Mouse (Mus musculus) midbrain, embryonic 10.5 days (tissue): ENCODE measurements around the gene Trim12c. TPM values are rescaled to one million over a fixed set of nuclear protein-coding genes. Genes with fewer than 3 reads are reported as not detected.
A peak's percentile ranks its signal among the peaks of the same experiment; 100 is the strongest.
"Not testable (repeated sequence)": the region's sequence is repeated elsewhere in the genome, so short reads cannot be mapped to it uniquely, and the experiment has no call there.

Experiments used
- DNase-seq: peaks from one replicate; pipeline ENCODE4 v3.0.0-alpha.2; 2017; ENCODE audit warnings: low spot score
- H3K27ac ChIP-seq: fragments of 300-500 bp; sonication (generic); replicated peaks from 2 replicates; pipeline ENCODE4 v1.5.1; 2016; ENCODE audit warnings: mild to moderate bottlenecking
- H3K27me3 ChIP-seq: fragments of 300-500 bp; sonication (generic); 2 replicates; pipeline ENCODE4 v1.6.1; 2016; ENCODE audit warnings: low read depth, mild to moderate bottlenecking; ENCODE audit not compliant: poor library complexity, severe bottlenecking
- H3K36me3 ChIP-seq: fragments of 300-500 bp; sonication (generic); 2 replicates; pipeline ENCODE4 v1.6.1; 2016; ENCODE audit warnings: mild to moderate bottlenecking, moderate library complexity
- H3K4me1 ChIP-seq: fragments of 300-500 bp; sonication (generic); 2 replicates; pipeline ENCODE4 v1.6.1; 2016
- H3K4me3 ChIP-seq: fragments of 300-500 bp; sonication (generic); 2 replicates; pipeline ENCODE4 v1.5.1; 2016; ENCODE audit warnings: mild to moderate bottlenecking, moderate library complexity
- H3K9me3 ChIP-seq: fragments of 300-500 bp; sonication (generic); replicated peaks from 2 replicates; pipeline ENCODE4 v1.6.1; 2016; ENCODE audit warnings: mild to moderate bottlenecking
- WGBS: fragments of 180-500 bp; shearing (Covaris S2); methylation state at CpG from one replicate; pipeline ENCODE4 v1.1.7; 2016; 5-methylcytosine and 5-hydroxymethylcytosine counted together
- polyA plus RNA-seq: library from polyadenylated mRNA; unstranded; fragments of >200 nt; fragmentation: Nextera tagmentation; extraction: Ambion mirVana; gene quantifications from 2 replicates; pipeline ENCODE4 v1.2.1, GENCODE M21; 2016

Trim12c gene
- polyA plus RNA-seq = 0.41 and 0.46 TPM in 2 replicates

- Histone ChIP-seq H3K9me3 (no peaks in the 10 kb centered on the region), H3K27me3 (no peaks in the 10 kb centered on the region), H3K27ac (peak within 1 kb of the TSS; percentile 55; the same call in 1 of the 2 replicates), H3K4me1 (peaks cover 10% of the 10 kb centered on the region; the same call in 1 of the 2 replicates), H3K4me3 (peak within 1 kb of the TSS; percentile 47), H3K36me3 (no peaks in the 10 kb centered on the region)
- WGBS = 8% methylated on average over 14 of the region's 14 CpGs
- DNase-seq = peak; percentile 48
Measured at GRCm38 (mm10) chr7:104352717-104353599, at the start of gene Trim12c. Trim12c (minus strand) TSS chr7:104353362.

GRCm38 (mm10) chr7:104401140-104401539 lies 48.0 kb upstream of the Trim12c start:
- no peak overlapping the region for H3K27ac ChIP-seq
- no peaks in the 10 kb centered on the region for H3K36me3 ChIP-seq
- H3K27me3 ChIP-seq = no peaks in the 10 kb centered on the region
- no peaks in the 10 kb centered on the region for H3K4me1 ChIP-seq
- H3K4me3 ChIP-seq = no peak overlapping the region
- DNase-seq = no peak
- H3K9me3 ChIP-seq = no peaks in the 10 kb centered on the region

- DNase-seq = no peak
- WGBS = 75% methylated on average over 1 of the region's 1 CpGs
- Histone ChIP-seq H3K27me3 (no peaks in the 10 kb centered on the region), H3K9me3 (no peaks in the 10 kb centered on the region), H3K4me3 (no peak within 1 kb of the TSS), H3K36me3 (no peaks in the 10 kb centered on the region), H3K27ac (no peak within 1 kb of the TSS), H3K4me1 (no peaks in the 10 kb centered on the region)
Measured at GRCm38 (mm10) chr7:104400698-104401097, 47.5 kb upstream of the Trim12c start, which contains the start of gene Trim30c. Trim30c (minus strand) TSS chr7:104400837.

- no peak overlapping the region for H3K27ac ChIP-seq
- DNase-seq = no peak
- H3K4me1 ChIP-seq = no peaks in the 10 kb centered on the region
- no peaks in the 10 kb centered on the region for H3K9me3 ChIP-seq
- H3K4me3 ChIP-seq = no peak overlapping the region
- no peaks in the 10 kb centered on the region for H3K27me3 ChIP-seq
- 92% methylated on average over 1 of the region's 1 CpGs for WGBS
- H3K36me3 ChIP-seq = no peaks in the 10 kb centered on the region
Measured at GRCm38 (mm10) chr7:104398492-104398891, 45.3 kb upstream of the Trim12c start.

GRCm38 (mm10) chr7:104369736-104370414 lies 16.7 kb upstream of the Trim12c start, which contains the start of gene Trim30b:
Trim30b (minus strand) TSS chr7:104369884.
- H3K4me3 ChIP-seq = no peak within 1 kb of the TSS
- no peaks in the 10 kb centered on the region for H3K27me3 ChIP-seq
- H3K9me3 ChIP-seq = no peaks in the 10 kb centered on the region
- H3K27ac ChIP-seq = no peak within 1 kb of the TSS
- WGBS = 80% methylated on average over 1 of the region's 1 CpGs
- no peak for DNase-seq
- H3K36me3 ChIP-seq = no peaks in the 10 kb centered on the region
- H3K4me1 ChIP-seq = no peaks in the 10 kb centered on the region

- H3K27me3 ChIP-seq = no peaks in the 10 kb centered on the region
- no peak for DNase-seq
- H3K9me3 ChIP-seq = no peaks in the 10 kb centered on the region
- no peak overlapping the region for H3K27ac ChIP-seq
- no peak overlapping the region for H3K4me3 ChIP-seq
- H3K36me3 ChIP-seq = no peaks in the 10 kb centered on the region
- no peaks in the 10 kb centered on the region for H3K4me1 ChIP-seq
Measured at GRCm38 (mm10) chr7:104366339-104366738, 13.2 kb upstream of the Trim12c start.

GRCm38 (mm10) chr7:104353600-104353967 lies 422 bp upstream of the Trim12c start:
- Histone ChIP-seq H3K36me3 (no peaks in the 10 kb centered on the region), H3K4me3 (peak overlapping the region; percentile 47; the same call in 1 of the 2 replicates)

GRCm38 (mm10) chr7:104348043-104348442 lies 5.1 kb downstream of the Trim12c start:
- WGBS = 88% methylated on average over 4 of the region's 4 CpGs
- not testable (repeated sequence) for H3K36me3 ChIP-seq, DNase-seq, H3K9me3 ChIP-seq, H3K4me1 ChIP-seq, H3K27ac ChIP-seq, H3K4me3 ChIP-seq, H3K27me3 ChIP-seq

More at GRCm38 (mm10) chr7:104353600-104353967, 422 bp upstream of the Trim12c start:
- DNase-seq = no peak
- no peaks in the 10 kb centered on the region for H3K27me3 ChIP-seq
- no peak overlapping the region for H3K27ac ChIP-seq
- WGBS = 74% methylated on average over 2 of the region's 2 CpGs
- H3K9me3 ChIP-seq = no peaks in the 10 kb centered on the region
- peaks cover 10% of the 10 kb centered on the region; the same call in 1 of the 2 replicates for H3K4me1 ChIP-seq

- H3K36me3 ChIP-seq, H3K27ac ChIP-seq: not testable (repeated sequence)
- WGBS = 89% methylated on average over 4 of the region's 4 CpGs
Measured at GRCm38 (mm10) chr7:104340744-104341143, 12.4 kb downstream of the Trim12c start.

GRCm38 (mm10) chr7:104335547-104335946 lies 17.6 kb downstream of the Trim12c start:
- 93% methylated on average over 3 of the region's 3 CpGs for WGBS
- H3K36me3 ChIP-seq, H3K27me3 ChIP-seq, H3K9me3 ChIP-seq, H3K4me1 ChIP-seq, H3K27ac ChIP-seq, H3K4me3 ChIP-seq, DNase-seq: not testable (repeated sequence)

More at GRCm38 (mm10) chr7:104340744-104341143, 12.4 kb downstream of the Trim12c start:
- not testable (repeated sequence) for H3K27me3 ChIP-seq, H3K9me3 ChIP-seq, H3K4me1 ChIP-seq, DNase-seq, H3K4me3 ChIP-seq

- H3K36me3 ChIP-seq, H3K9me3 ChIP-seq, H3K27ac ChIP-seq, H3K4me1 ChIP-seq, H3K27me3 ChIP-seq, DNase-seq, H3K4me3 ChIP-seq: not testable (repeated sequence)
- 94% methylated on average over 2 of the region's 2 CpGs for WGBS
Measured at GRCm38 (mm10) chr7:104329171-104329570, 24.0 kb downstream of the Trim12c start, which contains the start of gene Trim34b. Trim34b (plus strand) TSS chr7:104329471.

GRCm38 (mm10) chr7:104322028-104322427 lies 31.1 kb downstream of the Trim12c start:
- Histone ChIP-seq H3K4me3 (no peak overlapping the region), H3K9me3 (no peaks in the 10 kb centered on the region), H3K36me3 (no peaks in the 10 kb centered on the region), H3K27me3 (no peaks in the 10 kb centered on the region), H3K27ac (no peak overlapping the region), H3K4me1 (no peaks in the 10 kb centered on the region)
- 92% methylated on average over 9 of the region's 9 CpGs for WGBS
- no peak for DNase-seq
